Mouse (Mus musculus) ES-E14 (cell line): ENCODE data around the gene Mafg.

ENCODE experiments used
- HCFC1 ChIP-seq: IDR thresholded peaks from 2 replicates; pipeline ENCODE4 v1.6.1; 2012; ENCODE audit warnings: low read length, inconsistent platforms, borderline replicate concordance; ENCODE audit not compliant: insufficient read depth
- ZNF384 ChIP-seq: IDR thresholded peaks from 2 replicates; pipeline ENCODE4 v1.6.1; 2012; ENCODE audit warnings: low read depth, low read length, inconsistent platforms

DNA sequence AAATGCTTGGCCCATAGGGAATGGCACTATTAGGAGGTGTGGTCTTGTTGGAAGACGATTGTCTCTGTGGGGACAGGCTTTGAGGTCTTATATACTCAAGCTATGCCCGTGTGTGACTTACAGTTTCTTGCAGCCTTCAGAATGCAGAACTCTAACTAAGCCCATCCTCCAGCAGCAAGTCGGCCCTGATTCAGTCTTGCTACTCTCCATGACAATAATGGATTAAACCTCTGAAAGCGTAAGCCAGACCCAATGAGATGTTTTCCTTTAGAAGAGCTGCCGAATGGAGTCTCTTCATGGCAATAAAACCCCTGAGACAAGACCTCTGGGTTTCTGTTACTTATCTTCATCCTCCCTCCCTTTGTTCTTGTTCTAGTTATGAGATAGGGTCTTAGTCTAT, 1.4 kb upstream of the Mafg start:
- TF ChIP-seq ZNF384 (no peak), HCFC1 (no peak)
